Mouse (Mus musculus) liver, embryonic 14.5 days (tissue): Measurements from ENCODE around the gene Prep.

ENCODE experiments used
- CTCF ChIP-seq: IDR thresholded peaks from 2 replicates; pipeline ENCODE4 v1.5.1; 2016; ENCODE audit warnings: antibody characterized with exemption, low read depth, control low read depth
- EP300 ChIP-seq: IDR thresholded peaks from 2 replicates; pipeline ENCODE4 v1.6.1; 2016; ENCODE audit warnings: antibody characterized with exemption, low read depth

DNA sequence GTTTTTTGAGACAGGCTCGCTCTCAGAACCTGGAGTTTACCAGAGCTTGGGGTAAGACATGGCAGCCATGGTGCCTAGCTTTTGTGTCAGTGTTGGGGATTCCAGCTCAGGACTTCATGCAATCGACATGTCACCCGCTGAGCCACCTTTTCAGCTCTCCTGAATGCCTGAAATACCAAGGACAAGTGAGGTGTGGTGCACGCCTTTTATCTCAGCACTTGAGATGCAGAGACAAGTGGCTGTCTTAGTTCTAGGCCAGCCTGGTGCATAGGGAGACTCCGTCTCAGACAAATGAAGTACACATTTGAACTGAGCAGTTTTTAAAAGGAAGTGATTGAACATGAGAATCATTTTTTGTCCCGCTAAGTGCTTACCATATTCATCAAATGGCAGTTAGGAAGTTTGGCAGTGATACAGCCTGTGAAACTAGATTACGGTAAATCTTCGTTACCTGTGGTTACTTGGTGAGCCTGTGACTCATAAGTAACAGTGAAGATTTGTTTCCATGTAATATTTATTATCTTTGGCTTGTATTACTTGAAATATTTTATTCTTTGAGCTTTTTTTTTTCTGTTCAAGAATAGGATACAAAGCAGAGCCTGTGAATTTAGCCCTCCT, 24.6 kb downstream of the Prep start:
- no peak for TF ChIP-seq CTCF
- TF ChIP-seq EP300 = no peak
